Mouse (Mus musculus): ENCODE data around the gene Hook1. TPM values are rescaled to one million over a fixed set of nuclear protein-coding genes. Genes with fewer than 3 reads are reported as not detected.

Gene Hook1
- polyA plus RNA-seq (2015; fragmentation: Nextera tagmentation; extraction: Ambion mirVana) = 4.1 and 6.2 TPM in 2 replicates

DNA sequence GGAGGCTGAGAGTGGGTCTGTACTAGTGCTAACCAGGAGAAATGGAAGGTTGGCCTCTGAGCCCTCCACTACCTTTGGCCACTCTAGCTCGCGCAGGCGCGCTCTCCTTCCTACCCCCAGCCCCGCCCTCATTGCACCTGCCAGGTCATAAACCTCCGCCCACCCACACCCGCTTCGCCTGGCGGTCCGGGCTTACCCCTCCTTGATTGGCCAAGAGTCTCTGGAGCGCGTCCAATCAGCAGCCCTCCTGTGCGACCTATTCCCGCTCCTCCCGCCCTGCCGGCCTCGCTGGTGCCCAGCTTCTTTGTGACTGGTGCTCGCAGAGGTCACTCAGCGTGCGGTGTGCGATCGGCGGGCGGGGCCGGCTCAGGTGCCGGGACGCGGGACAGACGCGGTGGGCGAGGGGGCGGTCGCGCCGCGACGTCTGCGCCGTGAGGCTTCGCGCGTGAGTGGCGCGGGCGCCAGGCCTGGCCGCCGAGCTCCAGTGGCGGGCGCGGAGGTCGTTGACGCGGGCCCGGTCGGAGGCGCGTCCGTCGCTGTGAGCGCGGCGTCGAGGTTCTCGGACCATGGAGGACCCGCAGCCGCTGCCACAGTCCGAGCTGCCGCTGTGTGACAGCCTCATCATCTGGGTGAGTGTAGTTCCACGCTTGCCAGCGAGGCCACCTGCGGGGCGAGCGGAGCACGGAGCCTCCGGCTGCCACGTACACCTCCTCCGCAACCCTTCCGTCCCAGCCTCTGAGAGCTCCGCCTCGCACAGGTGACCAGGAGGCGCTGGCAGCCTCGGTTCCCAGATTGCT is at the start of gene Hook1:
Hook1 (plus strand) TSS at position 313 of the 797 bp plus-strand sequence.
- Histone ChIP-seq H3K27me3 (peaks cover 6% of the 10 kb centered on the region), H3K4me1 (replicated peaks) (peaks cover 9% of the 10 kb centered on the region; the same call in 1 of the 2 replicates), H3K36me3 (no peaks in the 10 kb centered on the region), H3K4me3 (replicated peaks) (peak within 1 kb of the TSS; percentile 61), H3K4me2 (peak within 1 kb of the TSS; percentile 73), H3K27ac (no peak within 1 kb of the TSS; the same call in 1 of the 2 replicates), H3K9me3 (replicated peaks) (no peaks in the 10 kb centered on the region), H3K9ac (peak within 1 kb of the TSS; percentile 69)
- ATAC-seq (ENCODE audit: low read depth) = peak; percentile 98
- under 1% methylated on average over 82 of the region's 82 CpGs for WGBS (ENCODE audit: insufficient replicate concordance)
- DNase-seq = peak; percentile 74

DNA sequence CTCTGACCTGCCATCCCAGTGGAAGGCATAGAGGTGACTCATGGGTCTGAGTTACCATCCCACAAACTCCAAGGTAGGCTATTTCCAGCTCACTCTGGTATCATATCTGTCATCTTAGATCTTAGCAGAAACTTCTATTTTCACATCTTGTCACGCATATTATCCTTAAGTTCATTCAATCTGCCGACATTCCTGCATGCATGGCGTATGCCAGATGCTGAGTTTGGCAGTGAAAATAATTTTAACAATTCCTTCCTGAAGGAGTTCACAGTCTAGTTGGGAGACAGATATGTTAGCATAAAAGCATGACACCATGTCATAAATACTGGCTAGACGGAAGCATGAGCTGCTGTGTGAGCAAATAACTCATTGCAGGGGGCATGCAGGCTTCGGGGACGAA is 49.3 kb upstream of the Hook1 start:
- Histone ChIP-seq H3K4me1 (replicated peaks) (no peaks in the 10 kb centered on the region), H3K27me3 (no peaks in the 10 kb centered on the region), H3K4me2 (no peak overlapping the region), H3K36me3 (no peaks in the 10 kb centered on the region), H3K9ac (no peak overlapping the region), H3K9me3 (replicated peaks) (no peaks in the 10 kb centered on the region), H3K4me3 (replicated peaks) (no peak overlapping the region), H3K27ac (no peak overlapping the region)
- 53% methylated on average over 6 of the region's 6 CpGs for WGBS (ENCODE audit: insufficient replicate concordance)
- DNase-seq = no peak
- no peak for ATAC-seq (ENCODE audit: low read depth)

DNA sequence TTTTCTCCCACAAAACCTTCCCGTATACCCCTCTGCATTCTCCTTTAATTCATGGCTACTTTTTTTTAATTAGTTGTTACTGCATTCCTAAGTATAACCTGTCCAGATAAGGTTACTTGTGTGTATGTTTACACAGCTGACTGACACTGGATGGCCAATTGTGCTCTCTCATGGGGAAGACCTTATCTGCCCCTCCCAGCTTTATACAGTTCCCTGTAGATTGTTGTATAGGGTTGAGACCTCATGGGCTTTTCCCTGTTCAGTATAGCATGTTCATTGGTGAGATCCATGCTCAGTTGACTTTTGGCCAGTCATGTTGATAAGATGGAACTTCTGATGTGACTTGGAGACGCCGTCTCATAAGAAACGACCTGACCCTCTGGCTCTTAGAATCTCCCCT is 46.6 kb upstream of the Hook1 start:
- Histone ChIP-seq H3K4me3 (replicated peaks) (no peak overlapping the region), H3K27ac (no peak overlapping the region), H3K36me3 (no peaks in the 10 kb centered on the region), H3K27me3 (no peaks in the 10 kb centered on the region), H3K4me2 (no peak overlapping the region), H3K9ac (no peak overlapping the region), H3K4me1 (replicated peaks) (no peaks in the 10 kb centered on the region), H3K9me3 (replicated peaks) (no peaks in the 10 kb centered on the region)
- 58% methylated on average over 4 of the region's 4 CpGs for WGBS (ENCODE audit: insufficient replicate concordance)
- DNase-seq (no peak), ATAC-seq (ENCODE audit: low read depth) (no peak)

DNA sequence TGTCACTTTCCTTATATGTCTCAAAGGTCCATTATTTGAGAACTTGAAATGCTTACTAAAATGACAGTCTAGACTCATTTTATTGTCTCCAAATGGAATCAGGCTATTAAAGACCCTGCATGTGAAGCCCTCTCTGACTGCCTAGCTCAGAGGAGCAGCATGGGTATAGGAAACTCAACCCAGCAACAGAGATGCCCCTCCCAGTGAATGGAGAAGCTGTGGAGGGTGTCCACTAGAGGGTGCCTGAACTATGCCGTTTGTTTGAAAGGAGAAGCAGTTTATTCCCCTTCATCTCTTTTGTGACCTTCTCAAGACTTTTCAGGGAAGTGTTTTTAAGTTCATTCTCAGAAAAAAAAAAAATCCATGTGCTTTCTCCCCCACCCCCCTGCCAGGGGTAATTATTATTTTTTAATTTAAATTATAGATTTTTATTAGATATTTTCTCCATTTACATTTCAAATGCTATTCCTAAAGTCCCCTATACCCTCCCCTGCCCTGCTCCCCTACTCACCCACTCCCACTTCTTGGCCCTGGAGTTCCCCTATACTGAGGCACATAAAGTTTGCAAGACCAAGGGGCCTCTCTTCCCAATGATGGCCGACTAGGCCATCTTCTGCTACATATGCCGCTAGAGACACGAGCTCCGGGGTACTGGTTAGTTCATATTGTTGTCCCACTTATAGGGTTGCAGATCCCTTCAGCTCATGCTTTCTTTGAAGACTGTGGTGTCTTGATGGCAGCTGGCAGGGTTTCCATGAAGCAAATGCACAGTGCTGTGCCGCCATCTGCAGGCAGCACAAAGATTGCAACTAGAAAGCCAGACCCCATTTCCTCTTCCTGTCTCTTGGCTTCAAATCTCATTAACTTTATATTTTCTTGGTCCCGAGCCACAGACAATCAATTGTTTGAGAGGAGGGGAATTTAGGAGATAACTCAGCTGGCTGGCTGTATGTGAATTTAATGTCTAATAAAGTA is 42.5 kb upstream of the Hook1 start:
- DNase-seq (peak; percentile 13), ATAC-seq (ENCODE audit: low read depth) (no peak)
- 12% methylated on average over 7 of the region's 7 CpGs for WGBS (ENCODE audit: insufficient replicate concordance)
- H3K9me3 ChIP-seq (replicated peaks) = no peaks in the 10 kb centered on the region
- H3K27ac ChIP-seq = no peak overlapping the region
- no peaks in the 10 kb centered on the region for H3K4me1 ChIP-seq (replicated peaks)
- H3K4me2 ChIP-seq = no peak overlapping the region
- no peaks in the 10 kb centered on the region for H3K27me3 ChIP-seq
- no peak overlapping the region for H3K9ac ChIP-seq
- no peaks in the 10 kb centered on the region for H3K36me3 ChIP-seq
- H3K4me3 ChIP-seq (replicated peaks) = no peak overlapping the region

DNA sequence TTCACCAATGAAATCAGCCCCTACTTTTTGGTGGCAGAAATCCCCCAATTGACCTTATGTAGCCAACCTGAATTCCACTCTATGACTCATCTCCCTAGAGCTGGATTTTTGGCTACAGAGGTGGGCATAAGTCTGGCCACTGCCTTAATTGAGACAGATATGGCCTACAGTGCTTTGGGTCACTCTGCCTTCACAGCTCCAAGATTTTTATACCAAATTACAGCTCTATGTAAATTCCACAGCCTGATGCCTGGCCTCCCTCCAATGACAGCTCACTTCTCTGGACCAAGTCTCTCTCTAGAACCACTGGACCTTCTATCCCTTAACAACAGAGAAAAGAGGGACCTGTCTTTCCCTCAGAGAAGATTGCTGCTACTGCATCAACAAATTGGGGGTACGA is 38.2 kb upstream of the Hook1 start:
- no peak overlapping the region for H3K27ac ChIP-seq
- WGBS (ENCODE audit: insufficient replicate concordance) = 65% methylated on average over 1 of the region's 1 CpGs
- DNase-seq = no peak
- H3K4me3 ChIP-seq (replicated peaks) = no peak overlapping the region
- H3K4me1 ChIP-seq (replicated peaks) = no peaks in the 10 kb centered on the region
- H3K36me3 ChIP-seq = no peaks in the 10 kb centered on the region
- ATAC-seq (ENCODE audit: low read depth) = no peak
- no peaks in the 10 kb centered on the region for H3K27me3 ChIP-seq
- H3K9ac ChIP-seq = no peak overlapping the region
- H3K9me3 ChIP-seq (replicated peaks) = no peaks in the 10 kb centered on the region
- no peak overlapping the region for H3K4me2 ChIP-seq

DNA sequence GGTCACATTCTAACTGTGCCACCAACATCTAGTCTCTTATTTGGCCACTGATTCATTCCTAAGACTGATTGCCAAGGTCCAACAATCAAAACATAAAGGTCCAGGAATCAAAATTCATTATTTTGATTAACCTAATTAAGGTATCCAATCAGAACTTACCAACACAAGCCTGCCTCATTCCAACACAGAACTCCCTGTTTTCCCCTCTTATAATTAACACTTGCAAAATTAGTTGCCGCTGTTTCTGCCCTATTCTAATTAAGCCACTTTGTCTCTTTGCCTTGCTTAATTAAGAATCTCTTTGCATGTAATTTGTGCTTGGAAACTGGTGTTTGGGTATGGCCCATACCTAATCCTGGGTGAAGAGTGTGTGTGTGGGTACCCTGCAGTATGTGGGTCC is 37.1 kb upstream of the Hook1 start:
- 80% methylated on average over 1 of the region's 1 CpGs for WGBS (ENCODE audit: insufficient replicate concordance)

DNA sequence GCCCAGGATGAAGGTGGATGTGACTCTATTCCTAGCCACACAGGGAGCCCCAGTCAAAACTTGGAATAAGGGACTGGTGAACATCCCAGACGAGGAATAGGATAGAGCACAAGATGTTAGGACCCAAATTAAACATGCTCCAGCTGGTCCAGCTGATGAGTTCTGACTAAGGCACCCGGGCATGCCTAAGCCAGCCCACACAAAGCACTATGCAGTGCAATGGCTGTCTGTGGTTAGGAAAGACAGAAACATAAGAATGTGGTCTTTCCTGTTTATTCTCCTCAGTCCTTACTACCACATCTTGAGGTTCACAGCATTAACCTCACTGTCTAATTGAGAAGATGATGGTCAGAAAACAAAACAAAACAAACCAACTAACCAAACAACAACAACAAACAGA is 35.7 kb upstream of the Hook1 start:
- Histone ChIP-seq H3K27me3 (no peaks in the 10 kb centered on the region), H3K36me3 (no peaks in the 10 kb centered on the region), H3K4me1 (replicated peaks) (no peaks in the 10 kb centered on the region), H3K27ac (no peak overlapping the region), H3K9ac (no peak overlapping the region), H3K4me3 (replicated peaks) (no peak overlapping the region), H3K4me2 (no peak overlapping the region), H3K9me3 (replicated peaks) (no peaks in the 10 kb centered on the region)
- DNase-seq (no peak), ATAC-seq (ENCODE audit: low read depth) (no peak)
- 34% methylated on average over 2 of the region's 2 CpGs for whole genome bisulfite sequencing (ENCODE audit: insufficient replicate concordance)

More for the DNA sequence above, 37.1 kb upstream of the Hook1 start:
- no peak overlapping the region for H3K27ac ChIP-seq
- H3K4me3 ChIP-seq (replicated peaks) = no peak overlapping the region
- no peaks in the 10 kb centered on the region for H3K9me3 ChIP-seq (replicated peaks)
- no peak for ATAC-seq (ENCODE audit: low read depth)
- DNase-seq = no peak
- H3K4me1 ChIP-seq (replicated peaks) = no peaks in the 10 kb centered on the region
- H3K27me3 ChIP-seq = no peaks in the 10 kb centered on the region
- H3K9ac ChIP-seq = no peak overlapping the region
- H3K36me3 ChIP-seq = no peaks in the 10 kb centered on the region
- no peak overlapping the region for H3K4me2 ChIP-seq

DNA sequence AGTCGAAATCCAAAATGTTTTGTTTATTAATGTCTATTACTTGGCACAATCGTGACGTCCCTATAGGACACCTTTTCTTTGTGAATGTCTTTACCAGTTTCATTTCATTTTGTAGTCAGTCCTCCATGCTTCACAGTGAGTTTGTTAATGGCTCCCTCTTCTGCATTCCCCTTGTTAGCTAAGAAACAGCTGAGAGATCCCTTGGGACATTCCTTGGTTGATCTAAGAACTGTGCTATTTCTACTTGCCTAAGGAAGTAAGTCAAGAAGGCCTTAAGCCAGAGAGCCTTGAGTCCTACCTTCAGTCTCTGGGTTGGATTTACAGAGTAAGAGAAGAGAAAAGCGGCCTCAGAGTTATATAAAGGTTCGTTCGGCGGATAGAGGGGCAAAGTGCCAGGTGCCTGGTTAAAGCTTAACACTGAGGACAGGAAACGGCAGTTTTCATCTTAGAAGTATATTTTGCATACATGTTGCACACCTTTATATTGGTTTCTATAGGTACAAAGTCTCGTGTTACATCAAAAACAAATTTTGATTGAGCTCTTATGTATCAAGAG is 33.2 kb upstream of the Hook1 start:
- Histone ChIP-seq H3K4me1 (replicated peaks) (no peaks in the 10 kb centered on the region), H3K27ac (no peak overlapping the region), H3K9ac (no peak overlapping the region), H3K9me3 (replicated peaks) (no peaks in the 10 kb centered on the region), H3K36me3 (no peaks in the 10 kb centered on the region), H3K4me2 (no peak overlapping the region), H3K4me3 (replicated peaks) (no peak overlapping the region), H3K27me3 (no peaks in the 10 kb centered on the region)
- ATAC-seq (ENCODE audit: low read depth) (no peak), DNase-seq (no peak)
- 64% methylated on average over 9 of the region's 9 CpGs for WGBS (ENCODE audit: insufficient replicate concordance)

DNA sequence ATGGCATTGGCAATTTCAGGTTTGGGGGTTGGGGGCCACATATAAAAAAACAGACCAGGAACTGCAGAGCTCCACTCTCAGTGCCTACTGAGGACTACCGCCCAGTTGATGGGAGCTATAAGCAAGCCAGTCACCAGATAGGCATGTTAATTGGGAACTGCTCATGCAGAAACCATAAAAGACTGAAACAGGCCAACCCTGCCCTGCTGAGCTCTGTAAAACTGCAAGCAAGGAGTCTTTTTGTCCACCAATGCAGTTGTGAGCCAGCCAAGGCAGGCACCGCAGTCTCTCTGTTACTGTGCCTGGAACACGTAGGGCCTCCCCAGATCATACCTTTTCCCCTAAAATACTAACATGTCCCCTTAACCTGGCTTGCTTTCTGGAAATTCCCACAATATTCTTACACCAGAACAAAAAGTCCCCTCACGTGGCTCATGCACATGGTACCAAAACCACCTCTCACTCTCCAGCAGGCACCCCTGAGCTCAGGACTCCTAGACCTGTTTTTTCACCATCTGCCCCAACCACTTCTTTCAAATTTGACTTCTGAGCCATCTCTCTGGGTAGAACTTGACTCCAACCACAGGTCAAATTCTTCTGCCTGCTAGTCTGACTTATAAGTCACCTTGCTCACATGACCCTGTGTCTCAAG is 32.5 kb upstream of the Hook1 start:
- 66% methylated on average over 4 of the region's 4 CpGs for WGBS (ENCODE audit: insufficient replicate concordance)
- H3K36me3 ChIP-seq = no peaks in the 10 kb centered on the region
- DNase-seq (no peak), ATAC-seq (ENCODE audit: low read depth) (no peak)
- no peaks in the 10 kb centered on the region for H3K4me1 ChIP-seq (replicated peaks)
- H3K4me3 ChIP-seq (replicated peaks) = no peak overlapping the region
- no peak overlapping the region for H3K27ac ChIP-seq
- H3K27me3 ChIP-seq = no peaks in the 10 kb centered on the region
- H3K9me3 ChIP-seq (replicated peaks) = no peaks in the 10 kb centered on the region
- H3K4me2 ChIP-seq = no peak overlapping the region
- no peak overlapping the region for H3K9ac ChIP-seq

DNA sequence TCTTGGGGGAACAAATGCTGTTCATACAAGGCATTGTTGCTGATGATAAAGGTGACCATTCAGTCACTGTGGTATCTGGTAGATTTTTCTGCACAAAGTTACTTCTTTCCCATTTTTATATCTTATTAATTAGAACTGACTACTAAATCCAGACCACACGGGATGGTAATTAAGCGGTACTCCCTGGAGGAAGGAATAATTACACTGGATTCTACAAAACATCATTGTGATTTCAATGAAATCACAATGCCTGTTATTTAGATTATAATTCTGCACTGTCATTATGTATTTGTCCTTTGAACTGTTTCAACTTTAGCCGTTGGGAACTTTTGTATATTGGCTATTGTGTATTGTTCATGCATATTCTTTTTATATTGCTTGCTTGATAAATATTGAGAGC is 28.3 kb upstream of the Hook1 start:
- ATAC-seq (ENCODE audit: low read depth) = no peak
- H3K36me3 ChIP-seq = no peaks in the 10 kb centered on the region
- 68% methylated on average over 3 of the region's 3 CpGs for WGBS (ENCODE audit: insufficient replicate concordance)

DNA sequence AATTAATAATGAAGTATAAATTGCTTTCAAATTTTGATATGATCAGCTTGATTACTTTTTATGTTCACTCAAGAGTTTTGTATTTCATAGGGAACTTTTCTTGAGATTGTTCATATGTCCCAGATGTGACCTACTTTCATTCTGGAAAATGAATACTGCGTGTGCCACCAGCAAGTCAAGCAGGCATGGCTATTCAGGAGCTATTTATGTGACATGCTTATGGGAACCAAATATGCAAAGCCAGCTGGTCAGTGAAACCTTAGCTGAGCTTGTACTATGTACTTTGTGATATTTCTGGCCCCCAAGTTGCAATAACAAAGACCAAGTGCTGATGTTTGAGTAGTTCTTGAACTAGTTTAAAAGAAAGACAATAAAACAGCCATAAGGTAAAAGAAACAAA is 19.1 kb upstream of the Hook1 start:
- Histone ChIP-seq H3K4me1 (replicated peaks) (no peaks in the 10 kb centered on the region), H3K9me3 (replicated peaks) (no peaks in the 10 kb centered on the region), H3K9ac (no peak overlapping the region), H3K27me3 (no peaks in the 10 kb centered on the region), H3K36me3 (no peaks in the 10 kb centered on the region), H3K4me3 (replicated peaks) (no peak overlapping the region), H3K4me2 (no peak overlapping the region), H3K27ac (no peak overlapping the region)
- WGBS (ENCODE audit: insufficient replicate concordance) = 46% methylated on average over 1 of the region's 1 CpGs
- ATAC-seq (ENCODE audit: low read depth) (no peak), DNase-seq (no peak)

More for the DNA sequence above, 28.3 kb upstream of the Hook1 start:
- no peaks in the 10 kb centered on the region for H3K4me1 ChIP-seq (replicated peaks)
- H3K27me3 ChIP-seq = no peaks in the 10 kb centered on the region
- H3K9me3 ChIP-seq (replicated peaks) = no peaks in the 10 kb centered on the region
- no peak overlapping the region for H3K4me2 ChIP-seq
- DNase-seq = no peak
- H3K27ac ChIP-seq = no peak overlapping the region
- H3K9ac ChIP-seq = no peak overlapping the region
- H3K4me3 ChIP-seq (replicated peaks) = no peak overlapping the region

Data from liver, embryonic 13.5 days (tissue).